Comparison of ENCODE assay signal across 8 mouse cellular contexts in genomic region chr6:37463517-37464482, GRCm38 (mm10). TPM values are rescaled to one million over a fixed set of nuclear protein-coding genes. Genes with fewer than 3 reads are reported as not detected.
DNase-seq lines count a peak whose midpoint lies in the region; ATAC-seq lines count a peak whose summit lies in the region.
"Not testable (repeated sequence)": the region's sequence is repeated elsewhere in the genome, so short reads cannot be mapped to it uniquely, and the experiment has no call there.

No protein-coding gene starts in this region.

- peak; percentile 90 for ATAC-seq in embryonic facial prominence, embryonic 11.5 days (replicated peaks; ENCODE audit: insufficient number of reproducible peaks, low FRiP score, low TSS enrichment, low read depth)
- ATAC-seq in intestine, embryonic 14.5 days (replicated peaks; ENCODE audit: low FRiP score, low TSS enrichment, low read depth): peak; percentile 93

- H3K4me3 ChIP-seq in embryonic facial prominence, embryonic 11.5 days (ENCODE audit: low read depth, low read length): peak overlapping the region; percentile 31
- peak overlapping the region; percentile 40 for H3K4me3 ChIP-seq in intestine, embryonic 14.5 days (ENCODE audit: low read depth, low read length)

- H3K4me1 ChIP-seq in embryonic facial prominence, embryonic 11.5 days (ENCODE audit: control insufficient read depth, insufficient read depth, low read length); intestine, embryonic 14.5 days (replicated peaks; ENCODE audit: control insufficient read depth, insufficient read depth, low read length): not testable (repeated sequence)

- not testable (repeated sequence) for H3K27ac ChIP-seq in embryonic facial prominence, embryonic 11.5 days (replicated peaks; ENCODE audit: low read depth, low read length); intestine, embryonic 14.5 days (ENCODE audit: low read depth)

- DNase-seq in adrenal gland, adult 8-10 months: peak; percentile 67
- peak; percentile 71 for DNase-seq in embryonic facial prominence, embryonic 11.5 days (ENCODE audit: low spot score)
- peak; percentile 56 to 74 for DNase-seq in heart, adult 18-20 months
- DNase-seq in intestine, embryonic 14.5 days (ENCODE audit: low spot score): peak; percentile 73
- peak; percentile 60 to 80 for DNase-seq in left cerebral cortex, postnatal 14 days (ENCODE audit: low spot score in 2 of 2)
- peak; percentile 79 for DNase-seq in lung, postnatal 36 days
- DNase-seq in ovary, postnatal 36 days (ENCODE audit: low spot score): peak; percentile 48
- peak; percentile 59 to 74 for DNase-seq in thymus, postnatal 36 days

- not testable (repeated sequence) for H3K4me2 ChIP-seq in embryonic facial prominence, embryonic 11.5 days (ENCODE audit: low read depth, low read length)
- H3K4me2 ChIP-seq in intestine, embryonic 14.5 days (ENCODE audit: low read length): peak overlapping the region; percentile 54; the same call in 1 of the 2 replicates

- WGBS in embryonic facial prominence, embryonic 11.5 days: under 1% methylated on average over 6 of the region's 25 CpGs
- 0% methylated on average over 6 of the region's 25 CpGs for WGBS in intestine, embryonic 14.5 days

- intact Hi-C loops in left cerebral cortex, postnatal 14 days (cut with DNase I): not testable (repeated sequence)

- H3K9ac ChIP-seq in embryonic facial prominence, embryonic 11.5 days (replicated peaks; ENCODE audit: low read length); intestine, embryonic 14.5 days (ENCODE audit: low read length): not testable (repeated sequence)

- not testable (repeated sequence) for H3K36me3 ChIP-seq in embryonic facial prominence, embryonic 11.5 days (replicated peaks; ENCODE audit: control insufficient read depth, insufficient read depth, low read depth, low read length); intestine, embryonic 14.5 days (ENCODE audit: control insufficient read depth, insufficient read depth, low read length)

- H3K9me3 ChIP-seq in embryonic facial prominence, embryonic 11.5 days (replicated peaks; ENCODE audit: control insufficient read depth, low read length); intestine, embryonic 14.5 days (ENCODE audit: control insufficient read depth, low read length): not testable (repeated sequence)

- not testable (repeated sequence) for H3K27me3 ChIP-seq in embryonic facial prominence, embryonic 11.5 days (ENCODE audit: control insufficient read depth, insufficient read depth, low read length); intestine, embryonic 14.5 days (replicated peaks; ENCODE audit: control insufficient read depth, insufficient read depth, low read length)

RNA-seq across cellular contexts. Expression of gene Creb3l2, which starts 21.9 kb away (rescaled TPM):
- 100 to 1,000 TPM in 3 of 4 experiments, 10 to 100 TPM in 1; 95.9 to 118 (median 110) TPM for total RNA-seq in adrenal gland, adult 8-10 months (2022)
- 16.3 TPM in 2 replicates for polyA plus RNA-seq in embryonic facial prominence, embryonic 11.5 days (2014; fragmentation: Nextera tagmentation; extraction: Ambion mirVana)
- 10 to 100 TPM; 23.2 to 24.1 TPM for total RNA-seq in heart, adult 18-20 months (2021)
- polyA plus RNA-seq in intestine, embryonic 14.5 days (2014; fragmentation: Nextera tagmentation; extraction: Ambion mirVana): 22.9 and 23.9 TPM in 2 replicates
- 1 to 10 TPM; 6.7 to 8.1 TPM for total RNA-seq in left cerebral cortex, postnatal 14 days (2021)
